Mouse (Mus musculus) splenic B cell, adult 2 months (primary cell): Measurements from ENCODE around the gene Arhgap15.
"Not testable (repeated sequence)": the region's sequence is repeated elsewhere in the genome, so short reads cannot be mapped to it uniquely, and the experiment has no call there.

ENCODE experiments used
- DNase-seq: peaks from one replicate; pipeline ENCODE4 v3.0.0-alpha.2; 2011; ENCODE audit warnings: low read depth, low spot score
- H3K27me3 ChIP-seq: 2 replicates; pipeline ENCODE4 v1.6.1; 2012; ENCODE audit warnings: mild to moderate bottlenecking, low read length, moderate library complexity, mixed read lengths; ENCODE audit not compliant: control insufficient read depth, poor library complexity, insufficient read depth, severe bottlenecking
- H3K36me3 ChIP-seq: 2 replicates; pipeline ENCODE4 v1.6.1; 2012; ENCODE audit warnings: mild to moderate bottlenecking, low read length, moderate library complexity, mixed read lengths; ENCODE audit not compliant: control insufficient read depth, poor library complexity, insufficient read depth, severe bottlenecking

Arhgap15 gene

GRCm38 (mm10) chr2:43748287-43748983 lies at the start of gene Arhgap15:
Gene Arhgap15 (plus strand): TSS chr2:43748824.
- DNase-seq = peak; percentile 81
- no peaks in the 10 kb centered on the region for H3K27me3 ChIP-seq
- H3K36me3 ChIP-seq = no peaks in the 10 kb centered on the region

GRCm38 (mm10) chr2:43712611-43713138 lies 35.9 kb upstream of the Arhgap15 start:
- no peaks in the 10 kb centered on the region for H3K27me3 ChIP-seq
- H3K36me3 ChIP-seq = no peaks in the 10 kb centered on the region
- DNase-seq = no peak

- no peaks in the 10 kb centered on the region for H3K27me3 ChIP-seq
- DNase-seq = peak; percentile 84
- H3K36me3 ChIP-seq = no peaks in the 10 kb centered on the region
Observed at GRCm38 (mm10) chr2:43722446-43723103, 26.0 kb upstream of the Arhgap15 start.

- DNase-seq = peak; percentile 11
- no peaks in the 10 kb centered on the region for H3K27me3 ChIP-seq
- H3K36me3 ChIP-seq = no peaks in the 10 kb centered on the region
Observed at GRCm38 (mm10) chr2:43723104-43723541, 25.5 kb upstream of the Arhgap15 start.

GRCm38 (mm10) chr2:43727181-43727580 lies 21.4 kb upstream of the Arhgap15 start:
- Histone ChIP-seq H3K27me3 (no peaks in the 10 kb centered on the region), H3K36me3 (no peaks in the 10 kb centered on the region)
- no peak for DNase-seq

- Histone ChIP-seq H3K27me3 (no peaks in the 10 kb centered on the region), H3K36me3 (no peaks in the 10 kb centered on the region)
- DNase-seq = peak; percentile 87
Observed at GRCm38 (mm10) chr2:43727693-43728092, 20.9 kb upstream of the Arhgap15 start.

GRCm38 (mm10) chr2:43728831-43729230 lies 19.8 kb upstream of the Arhgap15 start:
- no peak for DNase-seq
- H3K36me3 ChIP-seq = no peaks in the 10 kb centered on the region
- H3K27me3 ChIP-seq = no peaks in the 10 kb centered on the region

- H3K27me3 ChIP-seq = no peaks in the 10 kb centered on the region
- no peak for DNase-seq
- no peaks in the 10 kb centered on the region for H3K36me3 ChIP-seq
Observed at GRCm38 (mm10) chr2:43732396-43732795, 16.2 kb upstream of the Arhgap15 start.

- not testable (repeated sequence) for H3K36me3 ChIP-seq, H3K27me3 ChIP-seq, DNase-seq
Observed at GRCm38 (mm10) chr2:43735071-43735470, 13.6 kb upstream of the Arhgap15 start.

GRCm38 (mm10) chr2:43737546-43737945 lies 11.1 kb upstream of the Arhgap15 start:
- DNase-seq = no peak
- Histone ChIP-seq H3K27me3 (no peaks in the 10 kb centered on the region), H3K36me3 (no peaks in the 10 kb centered on the region)

- peak; percentile 79 for DNase-seq
- Histone ChIP-seq H3K36me3 (no peaks in the 10 kb centered on the region), H3K27me3 (no peaks in the 10 kb centered on the region)
Observed at GRCm38 (mm10) chr2:43738562-43739112, 10.0 kb upstream of the Arhgap15 start.

GRCm38 (mm10) chr2:43739190-43739818 lies 9.3 kb upstream of the Arhgap15 start:
- Histone ChIP-seq H3K36me3 (no peaks in the 10 kb centered on the region), H3K27me3 (no peaks in the 10 kb centered on the region)
- DNase-seq = peak; percentile 85

GRCm38 (mm10) chr2:43749321-43749720 lies 697 bp downstream of the Arhgap15 start:
- no peaks in the 10 kb centered on the region for H3K36me3 ChIP-seq
- no peaks in the 10 kb centered on the region for H3K27me3 ChIP-seq
- DNase-seq = no peak

GRCm38 (mm10) chr2:43755899-43756298 lies 7.3 kb downstream of the Arhgap15 start:
- H3K27me3 ChIP-seq = no peaks in the 10 kb centered on the region
- H3K36me3 ChIP-seq = no peaks in the 10 kb centered on the region
- DNase-seq = no peak

- DNase-seq = no peak
- Histone ChIP-seq H3K36me3 (no peaks in the 10 kb centered on the region), H3K27me3 (no peaks in the 10 kb centered on the region)
Observed at GRCm38 (mm10) chr2:43756626-43757025, 8.0 kb downstream of the Arhgap15 start.
